Mouse (Mus musculus) ovary, postnatal 10 days (tissue): ENCODE results near the gene Rfx7.
"Not testable (repeated sequence)": the region's sequence is repeated elsewhere in the genome, so short reads cannot be mapped to it uniquely, and the experiment has no call there.

ENCODE experiments used
- DNase-seq: peaks from one replicate; pipeline ENCODE4 v3.0.0; 2022; ENCODE audit warnings: low spot score

Rfx7 gene

DNA sequence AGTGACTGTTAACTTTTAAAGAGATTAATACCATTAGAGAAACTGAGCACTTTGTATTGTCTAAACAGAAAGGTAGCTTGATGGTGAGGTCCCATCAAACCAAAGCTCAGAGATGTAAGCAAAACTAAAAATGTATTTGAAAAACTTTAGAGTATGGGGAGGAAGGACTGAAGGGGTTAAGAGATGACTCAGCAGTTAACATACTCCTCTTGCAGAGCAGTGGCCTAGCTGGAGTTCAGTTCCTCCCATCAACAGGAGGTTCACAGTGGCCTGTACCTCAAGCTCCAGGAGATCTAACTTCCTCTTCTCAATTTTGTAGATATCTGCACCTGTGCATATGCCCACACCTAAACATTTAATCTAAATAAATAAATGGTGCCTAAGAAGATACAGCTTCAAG lies 11.6 kb downstream of the Rfx7 start:
- no peak for DNase-seq

DNA sequence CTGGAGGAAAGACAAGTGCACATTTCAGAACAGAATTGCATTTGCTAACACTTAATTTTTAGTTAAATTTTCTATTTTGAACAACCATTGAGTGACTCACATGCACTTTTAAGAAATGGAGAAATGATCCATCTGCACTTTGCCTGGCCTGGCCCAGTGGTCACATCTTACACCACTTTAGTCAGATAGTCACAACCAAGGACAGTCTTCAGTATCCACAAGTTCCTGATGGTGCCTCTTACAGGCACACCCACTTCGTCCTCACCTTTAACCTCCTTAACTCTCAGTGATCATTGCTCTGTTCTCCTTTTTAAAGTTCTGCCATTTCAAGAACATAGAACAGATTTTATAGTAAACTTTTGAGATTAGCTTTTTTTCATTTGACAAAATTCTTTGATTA lies 26.7 kb downstream of the Rfx7 start:
- no peak for DNase-seq

DNA sequence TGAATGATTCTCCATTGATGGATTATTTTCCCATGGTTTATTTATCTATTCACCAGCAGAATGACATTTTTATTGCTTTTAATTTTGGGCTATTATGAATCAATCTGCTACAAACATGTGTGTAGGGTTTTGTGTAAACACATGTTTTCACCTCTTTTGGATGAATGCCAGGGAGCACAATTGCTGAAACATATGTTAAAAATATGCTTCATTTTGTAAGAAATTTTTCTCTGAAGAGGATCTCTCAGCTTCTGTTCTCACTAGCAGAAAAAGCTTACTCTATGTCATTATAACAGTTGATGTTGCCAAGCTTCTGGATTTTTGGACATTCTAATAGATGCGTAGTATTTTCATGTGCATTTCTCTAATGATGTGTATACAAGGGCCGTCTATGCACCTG lies 28.3 kb downstream of the Rfx7 start:
- DNase-seq: no peak

DNA sequence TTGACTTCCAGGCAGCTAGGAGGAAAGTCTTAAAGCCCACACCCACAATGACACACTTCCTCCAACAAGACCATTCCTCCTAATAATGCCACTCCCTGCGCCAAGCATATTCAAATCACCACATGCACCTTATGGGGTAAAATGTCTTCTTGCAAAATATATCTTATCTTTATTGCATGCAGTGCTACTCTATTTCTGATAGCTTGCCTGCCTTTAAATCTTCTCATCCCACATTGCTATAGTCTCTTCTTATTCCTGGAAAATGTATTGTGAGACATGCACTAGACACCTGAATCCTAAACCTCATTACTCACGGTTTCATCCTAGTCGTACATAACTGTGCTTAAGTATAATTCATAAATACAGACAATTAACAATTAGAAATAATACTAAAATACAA lies 31.2 kb downstream of the Rfx7 start:
- no peak for DNase-seq

DNA sequence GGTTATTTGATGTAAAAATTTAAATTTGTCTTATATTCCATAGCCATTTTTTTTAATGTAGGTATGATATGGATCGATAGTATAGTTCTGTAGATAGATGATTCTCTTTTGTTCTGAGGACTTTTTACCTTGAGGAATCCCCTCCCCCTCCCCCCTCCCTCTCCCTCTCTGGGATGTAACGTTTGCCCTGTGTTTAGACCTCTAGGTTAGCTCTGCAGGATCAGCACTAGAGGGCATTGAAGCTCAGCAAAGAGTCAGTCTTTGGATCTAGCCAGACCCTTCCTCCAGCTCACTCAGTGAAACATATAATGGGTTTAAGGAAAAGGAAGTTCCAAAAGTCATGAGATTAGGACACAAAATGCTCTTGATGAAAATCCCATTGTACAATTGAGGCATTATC lies 35.1 kb downstream of the Rfx7 start:
- DNase-seq: no peak

DNA sequence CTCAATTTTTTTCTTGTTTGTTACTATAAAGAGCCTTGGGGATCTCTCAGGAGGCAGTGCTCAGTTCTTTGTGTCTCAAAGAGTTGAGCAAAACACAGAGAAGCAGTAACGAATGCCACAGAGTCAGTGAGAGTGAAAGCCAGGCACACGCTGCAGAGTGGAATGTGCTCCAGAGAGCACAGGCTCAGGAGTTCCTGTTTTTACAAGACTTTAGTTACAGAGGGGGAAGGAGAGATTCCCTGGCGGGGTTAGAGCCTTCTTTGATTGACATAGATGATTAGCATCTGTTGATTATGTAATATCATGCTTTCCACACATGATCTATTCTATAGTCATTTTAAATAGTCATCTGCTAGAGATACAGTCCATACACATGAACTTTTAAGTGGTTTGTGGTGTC lies 48.2 kb downstream of the Rfx7 start:
- DNase-seq: no peak

DNA sequence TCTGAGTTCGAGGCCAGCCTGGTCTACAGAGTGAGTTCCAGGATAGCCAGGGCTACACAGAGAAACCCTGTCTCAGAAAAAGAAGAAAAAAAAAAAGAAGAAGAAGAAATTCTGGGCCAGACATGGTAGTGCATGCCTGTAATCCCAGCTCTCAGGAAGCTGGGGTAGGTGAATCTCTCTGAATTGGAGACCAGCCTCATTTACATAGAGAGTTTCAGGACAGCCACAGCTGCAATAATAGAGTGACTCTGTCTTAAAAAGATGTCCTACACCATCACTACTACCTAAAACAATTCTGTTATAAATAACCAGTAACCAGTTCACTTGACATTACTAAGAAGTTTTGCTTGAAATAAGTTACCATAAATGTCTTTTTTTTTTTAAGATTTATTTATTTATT lies 58.8 kb downstream of the Rfx7 start:
- no peak for DNase-seq

DNA sequence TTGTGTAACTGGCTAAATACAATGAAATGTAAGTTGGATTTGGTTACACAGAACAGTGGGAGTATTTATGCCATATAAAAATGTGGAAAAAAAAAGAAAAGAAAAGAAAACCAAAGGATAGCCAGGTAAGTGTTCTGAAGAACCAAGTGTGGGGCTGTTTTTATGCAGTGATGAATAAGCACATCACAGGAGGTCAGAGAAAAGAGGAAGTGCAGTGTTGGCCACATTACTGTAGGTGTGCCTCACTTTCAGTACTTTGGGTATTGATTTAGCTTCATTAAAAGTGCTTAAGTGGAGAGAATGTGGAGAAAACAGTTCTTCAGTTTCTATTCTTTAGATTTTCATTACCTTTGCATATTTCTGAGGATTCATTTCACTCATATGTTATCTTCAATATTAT lies 60.0 kb downstream of the Rfx7 start:
- DNase-seq: no peak

DNA sequence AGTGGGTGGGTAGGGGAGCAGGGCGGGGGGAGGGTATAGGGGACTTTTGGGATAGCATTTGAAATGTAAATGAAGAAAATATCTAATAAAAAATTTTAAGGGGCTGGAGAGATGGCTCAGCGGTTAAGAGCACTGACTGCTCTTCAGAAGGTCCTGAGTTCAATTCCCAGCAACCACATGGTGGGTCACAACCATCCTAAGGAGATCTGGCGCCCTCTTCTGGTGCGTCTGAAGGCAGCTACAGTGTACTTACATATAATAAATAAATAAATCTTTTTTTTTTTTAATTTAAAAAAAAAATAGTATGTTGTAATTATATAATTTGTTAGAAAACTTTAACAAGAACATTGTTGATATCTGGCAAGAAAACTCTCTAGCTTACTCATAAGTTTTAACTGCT lies 62.6 kb downstream of the Rfx7 start:
- not testable (repeated sequence) for DNase-seq

DNA sequence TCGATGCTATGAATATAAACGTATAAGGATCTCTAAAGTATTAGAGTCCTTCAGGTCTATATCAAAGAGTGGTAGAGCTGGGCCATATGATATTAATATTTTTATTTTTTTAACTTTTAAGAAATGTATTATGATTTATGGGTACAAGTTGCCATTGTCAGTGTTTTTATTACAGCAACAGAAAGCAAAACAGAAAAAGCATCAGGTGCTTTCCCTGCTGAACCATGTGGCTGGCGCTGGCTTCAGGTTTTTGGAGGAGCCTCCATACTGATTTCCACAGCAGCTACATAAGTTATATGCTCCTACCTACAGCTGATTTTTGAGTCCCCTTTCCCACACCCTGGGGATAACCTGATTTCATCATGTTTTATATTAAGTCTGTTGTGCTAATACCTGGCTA lies 68.1 kb downstream of the Rfx7 start:
- DNase-seq: no peak

DNA sequence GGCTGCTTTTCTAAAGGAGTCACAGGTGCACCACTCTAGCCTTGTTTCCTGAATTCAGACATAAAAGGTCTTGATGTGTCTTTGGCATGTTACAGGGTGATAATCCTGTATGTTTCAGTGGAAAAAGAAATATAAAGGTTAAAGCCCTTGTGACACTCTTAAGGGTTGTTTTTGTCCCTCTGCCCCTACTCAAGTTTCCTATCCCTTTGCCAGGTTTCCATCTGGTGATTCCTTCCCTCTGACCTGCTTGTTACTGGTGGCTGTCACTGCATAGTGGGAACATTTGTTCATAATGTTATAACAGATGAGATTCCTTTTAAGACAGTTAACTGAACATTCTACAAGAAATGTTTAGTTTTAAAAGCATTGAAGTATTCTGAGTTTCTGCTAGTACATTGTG lies 77.7 kb downstream of the Rfx7 start:
- DNase-seq: no peak

DNA sequence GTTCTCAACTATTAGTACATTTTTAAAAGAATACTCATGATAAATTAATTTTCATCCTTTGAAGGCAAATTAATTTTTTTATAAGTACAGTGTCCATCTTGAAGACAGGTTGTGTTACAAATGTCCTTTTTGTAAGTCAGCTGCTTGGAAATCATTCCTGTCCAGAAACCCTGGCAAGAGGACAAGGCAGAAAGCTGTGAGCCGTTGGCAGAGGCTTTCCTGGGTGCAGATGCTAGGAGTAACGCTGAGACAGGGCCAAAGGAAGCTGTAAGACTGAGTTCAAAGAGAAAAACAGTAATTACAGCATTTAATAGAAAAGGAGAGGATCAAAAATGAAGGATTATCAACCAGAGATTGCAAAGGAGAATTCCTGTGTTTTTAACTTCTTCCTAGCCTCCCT lies 81.8 kb downstream of the Rfx7 start:
- DNase-seq: no peak

DNA sequence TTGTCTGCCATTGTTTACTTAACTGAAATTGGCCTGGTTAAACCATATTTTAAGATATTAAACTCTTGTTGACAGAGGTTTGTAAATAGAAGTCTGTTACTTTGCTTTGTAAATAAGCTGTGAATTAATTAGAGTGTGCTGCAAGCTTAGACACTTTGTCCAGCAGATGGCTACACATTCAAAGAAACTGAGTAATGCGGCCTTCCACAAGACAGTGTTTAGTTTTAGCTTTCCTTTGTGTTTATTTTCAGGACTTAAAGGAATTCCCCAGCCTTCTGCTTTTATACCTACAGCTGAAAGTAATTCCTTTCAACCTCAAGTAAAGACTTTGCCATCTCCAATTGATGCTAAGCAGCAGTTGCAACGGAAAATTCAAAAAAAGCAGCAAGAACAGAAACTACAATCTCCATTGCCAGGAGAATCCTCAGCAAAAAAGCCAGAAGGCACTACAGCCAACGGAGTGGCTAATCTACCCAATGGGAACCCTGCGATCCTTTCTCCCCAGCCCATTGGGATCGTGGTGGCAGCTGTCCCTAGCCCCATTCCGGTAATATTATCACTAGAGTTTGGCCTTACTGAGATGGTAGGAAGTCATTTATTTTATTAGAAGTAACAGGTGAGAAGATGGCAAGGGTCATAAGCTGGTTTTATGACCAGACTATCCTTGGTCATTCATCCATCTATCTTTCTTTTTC lies 82.9 kb downstream of the Rfx7 start:
- no peak for DNase-seq

DNA sequence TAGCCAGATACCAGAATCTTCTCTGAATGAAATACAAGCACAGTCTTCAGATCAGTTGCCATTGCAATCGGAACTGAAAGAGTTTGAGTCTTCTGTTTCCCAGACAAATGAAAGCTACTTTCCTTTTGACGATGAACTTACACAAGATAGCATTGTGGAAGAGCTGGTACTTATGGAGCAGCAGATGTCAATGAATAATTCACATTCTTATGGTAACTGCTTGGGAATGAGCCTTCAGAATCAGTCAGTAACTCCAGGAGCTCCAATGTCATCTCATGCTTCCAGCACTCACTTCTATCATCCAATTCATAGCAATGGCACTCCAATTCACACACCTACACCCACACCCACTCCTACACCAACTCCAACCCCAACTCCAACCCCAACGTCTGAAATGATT lies 86.0 kb downstream of the Rfx7 start:
- no peak for DNase-seq

DNA sequence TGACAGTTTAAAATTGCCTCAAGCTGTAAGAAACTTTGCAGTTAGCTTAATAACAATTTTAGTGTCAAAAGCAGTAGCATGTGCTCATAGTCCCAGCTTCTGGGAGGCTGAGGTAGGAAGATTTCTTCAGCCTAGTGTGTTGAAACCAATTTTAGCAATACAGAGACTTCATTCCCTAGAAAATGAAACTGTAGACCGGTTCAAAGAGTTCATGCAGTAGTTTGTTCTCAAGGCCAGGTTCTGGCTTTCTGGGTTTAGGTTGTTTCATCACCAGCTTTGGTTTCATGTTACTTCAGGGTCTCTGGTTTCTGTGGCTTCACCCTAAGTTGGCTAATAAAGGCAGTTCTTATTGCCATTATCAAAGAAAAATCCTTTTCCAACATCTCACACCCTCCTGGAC lies 91.6 kb downstream of the Rfx7 start:
- no peak for DNase-seq

DNA sequence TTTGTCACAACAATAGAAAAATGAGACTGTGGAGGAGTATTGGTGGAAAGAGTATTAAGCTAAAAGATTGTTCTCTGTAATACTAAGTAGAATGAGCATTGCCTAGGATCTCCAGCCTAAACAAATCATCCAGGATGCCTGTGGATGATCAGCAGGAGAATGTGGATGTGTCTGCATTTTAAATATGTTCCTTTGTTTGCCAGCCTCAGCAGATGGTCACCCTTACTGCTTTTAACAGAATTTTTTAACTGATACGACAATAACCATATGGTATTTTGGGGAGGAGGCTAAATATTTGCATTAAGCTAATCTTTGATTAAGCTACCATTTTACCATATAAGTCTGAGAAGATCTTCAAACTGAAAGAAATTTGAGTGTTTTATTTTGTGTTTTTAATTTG lies 95.6 kb downstream of the Rfx7 start:
- DNase-seq: no peak

DNA sequence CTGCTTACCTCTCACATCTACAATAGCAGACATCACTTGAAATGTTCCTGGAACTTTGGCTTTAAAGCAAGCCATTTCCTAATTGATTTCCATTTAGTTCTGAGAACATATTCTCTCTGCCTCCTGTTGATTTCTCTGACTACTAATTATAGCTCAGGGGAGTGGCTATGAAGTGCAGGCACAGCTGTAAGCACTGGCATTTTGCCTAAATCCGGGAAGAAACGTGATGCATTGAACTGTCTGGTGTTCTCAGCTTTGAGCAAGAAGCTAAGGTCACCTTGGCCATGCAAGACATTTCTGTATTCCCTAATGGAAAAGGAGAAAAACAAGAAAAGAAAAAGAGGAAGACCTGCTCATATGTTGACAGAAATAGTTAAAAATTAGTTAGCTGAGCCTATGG lies 96.6 kb downstream of the Rfx7 start:
- no peak for DNase-seq

DNA sequence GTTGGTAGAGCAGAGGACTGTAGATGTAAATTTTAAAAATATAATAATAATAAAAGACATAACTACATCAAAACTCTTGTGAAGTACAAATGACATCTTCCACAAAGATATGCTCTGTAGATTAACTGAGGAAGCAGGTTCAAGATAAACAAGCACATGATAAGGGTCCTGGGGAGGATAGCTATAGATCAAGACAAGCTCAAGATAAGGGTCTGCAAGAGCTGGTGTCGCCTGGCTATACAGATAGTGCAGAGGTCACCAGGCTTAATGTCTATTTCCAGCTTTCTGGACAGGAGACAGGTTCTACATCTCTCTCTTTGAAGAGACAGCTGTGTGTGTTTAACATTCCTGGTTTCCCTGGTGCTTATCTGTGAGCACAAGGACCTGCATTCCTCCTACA lies 100.2 kb downstream of the Rfx7 start:
- DNase-seq: no peak

DNA sequence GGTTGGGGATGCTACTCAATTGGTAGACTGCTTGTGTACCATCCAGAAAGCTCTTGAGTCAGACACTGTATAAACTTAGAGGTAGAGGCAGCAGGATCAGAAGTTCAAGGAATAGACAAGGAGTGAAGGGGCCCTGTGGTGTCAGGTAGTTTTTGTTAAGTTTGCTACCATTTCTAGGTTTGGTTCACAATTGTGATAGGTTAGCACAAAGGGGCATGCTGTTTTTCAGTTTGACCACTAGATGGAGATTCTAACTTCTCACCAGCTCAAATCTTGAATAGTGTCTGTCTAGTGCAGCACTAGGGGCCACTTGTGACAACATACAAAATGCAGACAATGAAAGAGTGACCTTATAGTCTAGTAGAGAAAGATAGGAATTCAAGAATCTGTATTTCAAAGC lies 103.1 kb downstream of the Rfx7 start:
- DNase-seq: no peak

DNA sequence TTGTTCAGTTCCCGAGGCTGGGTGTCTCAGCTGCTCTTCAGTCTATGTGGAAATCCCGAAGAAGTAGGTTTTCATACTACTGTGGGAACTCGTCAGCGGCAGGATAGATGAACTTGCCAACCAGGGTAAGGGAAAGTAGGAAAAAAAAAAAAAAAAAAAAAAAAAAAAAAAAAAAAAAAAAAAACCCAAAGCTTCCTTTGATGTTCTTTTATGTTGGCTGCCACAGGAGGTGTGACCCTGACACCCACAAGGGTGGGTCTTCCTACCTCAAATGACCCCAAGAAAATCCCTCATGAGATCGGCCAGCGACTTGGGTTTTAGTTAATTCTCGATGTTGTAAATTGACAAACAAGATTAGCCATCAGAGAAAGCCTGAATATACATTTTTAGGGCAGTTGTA lies 104.5 kb downstream of the Rfx7 start:
- no peak for DNase-seq

DNA sequence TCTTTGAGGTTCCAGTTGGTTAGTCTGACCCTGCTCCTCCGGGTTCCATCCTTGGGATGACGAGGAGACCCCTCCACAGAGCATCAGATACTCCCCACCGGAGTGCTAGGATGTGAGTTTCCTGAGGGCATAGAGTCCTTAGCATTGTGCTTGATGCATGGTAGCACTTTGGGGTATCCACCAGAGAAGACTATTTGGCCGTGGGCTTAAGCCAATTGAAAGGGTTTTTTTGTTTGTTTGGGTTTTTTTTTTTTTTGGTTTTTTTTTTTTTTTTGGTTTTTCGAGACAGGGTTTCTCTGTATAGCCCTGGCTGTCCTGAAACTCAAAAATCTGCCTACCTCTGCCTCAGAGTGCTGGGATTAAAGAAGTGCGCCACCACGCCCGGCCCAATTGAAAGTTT lies 105.2 kb downstream of the Rfx7 start:
- no peak for DNase-seq

DNA sequence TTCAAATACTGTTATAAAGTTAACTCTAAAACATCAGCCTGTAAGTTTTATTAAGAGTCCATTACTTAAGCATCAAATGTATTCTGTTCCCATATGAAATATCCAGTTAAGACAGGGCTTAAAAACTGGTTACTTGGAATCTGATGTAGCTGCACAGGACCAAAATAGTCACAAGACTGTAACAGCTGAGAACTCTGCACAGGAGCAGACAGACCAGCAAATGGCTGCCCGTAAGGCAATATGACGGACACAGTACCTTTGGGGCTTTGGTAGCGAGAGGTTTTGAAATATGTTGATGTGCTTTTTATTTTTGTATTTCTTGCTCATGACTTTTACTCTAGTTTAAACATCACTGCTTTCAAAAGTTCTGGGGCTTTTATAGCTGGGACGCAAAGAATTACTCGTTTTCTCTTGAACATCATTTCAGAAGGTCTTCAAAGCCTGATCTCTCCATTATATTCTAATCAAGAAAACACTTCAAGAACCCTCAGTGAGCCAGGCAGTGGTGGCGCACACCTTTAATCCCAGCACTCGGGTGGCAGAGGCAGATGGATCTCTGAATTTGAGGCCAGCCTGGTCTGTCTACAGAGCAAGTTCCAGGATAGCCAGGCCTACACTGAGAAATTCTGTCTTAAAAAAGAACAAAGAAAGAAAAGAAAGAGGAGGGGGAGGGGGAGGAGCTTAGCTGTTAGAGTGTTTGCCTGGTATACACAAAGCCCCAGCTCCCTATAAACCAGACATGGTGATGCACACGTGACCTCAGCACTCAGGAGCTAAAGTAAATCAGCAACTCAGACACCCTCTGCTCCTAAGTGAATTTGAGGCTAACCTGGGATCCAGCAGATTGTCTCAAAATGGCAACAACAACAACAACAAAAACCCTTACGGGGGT lies 107.2 kb downstream of the Rfx7 start:
- DNase-seq: no peak

DNA sequence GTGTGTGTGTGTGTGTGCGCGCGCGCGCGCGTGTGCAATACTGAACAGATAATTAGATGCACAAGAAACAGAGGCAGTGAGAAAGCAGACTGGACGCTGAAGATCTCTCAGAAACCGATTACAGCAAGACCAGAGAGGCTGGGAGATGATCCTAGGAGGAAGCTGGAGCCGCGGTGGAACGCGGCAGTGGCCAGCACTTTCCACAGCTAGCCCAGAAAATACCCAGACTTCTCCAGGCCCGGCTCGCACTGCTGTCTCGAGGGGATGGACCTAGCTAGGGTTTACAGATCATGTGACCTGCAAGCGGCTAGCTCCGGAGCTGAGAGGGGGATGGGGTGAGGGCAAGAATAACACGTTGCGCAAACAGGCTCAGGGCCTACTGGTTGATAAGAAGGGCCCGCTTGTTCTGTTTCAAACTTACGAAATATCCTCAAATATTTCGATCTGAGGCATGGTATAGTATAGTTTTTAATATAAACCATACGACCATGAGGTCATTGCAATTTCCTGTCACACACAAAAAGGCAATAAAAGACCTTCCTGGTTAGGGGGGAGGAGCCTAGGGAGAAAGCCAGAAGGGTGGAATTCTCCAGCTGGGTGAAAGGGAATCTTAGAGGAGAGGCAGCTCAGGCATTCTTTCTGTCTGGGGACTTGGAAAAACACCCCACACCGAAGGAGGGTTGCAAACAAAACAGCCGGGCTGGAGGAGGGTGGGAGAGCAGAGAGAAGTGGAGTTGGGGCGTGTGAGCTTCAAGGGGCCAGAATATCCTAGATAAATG lies 108.0 kb downstream of the Rfx7 start:
- DNase-seq: peak; percentile 60
